Comparison of ENCODE assay signal across 22 mouse cellular contexts in the genomic region with DNA sequence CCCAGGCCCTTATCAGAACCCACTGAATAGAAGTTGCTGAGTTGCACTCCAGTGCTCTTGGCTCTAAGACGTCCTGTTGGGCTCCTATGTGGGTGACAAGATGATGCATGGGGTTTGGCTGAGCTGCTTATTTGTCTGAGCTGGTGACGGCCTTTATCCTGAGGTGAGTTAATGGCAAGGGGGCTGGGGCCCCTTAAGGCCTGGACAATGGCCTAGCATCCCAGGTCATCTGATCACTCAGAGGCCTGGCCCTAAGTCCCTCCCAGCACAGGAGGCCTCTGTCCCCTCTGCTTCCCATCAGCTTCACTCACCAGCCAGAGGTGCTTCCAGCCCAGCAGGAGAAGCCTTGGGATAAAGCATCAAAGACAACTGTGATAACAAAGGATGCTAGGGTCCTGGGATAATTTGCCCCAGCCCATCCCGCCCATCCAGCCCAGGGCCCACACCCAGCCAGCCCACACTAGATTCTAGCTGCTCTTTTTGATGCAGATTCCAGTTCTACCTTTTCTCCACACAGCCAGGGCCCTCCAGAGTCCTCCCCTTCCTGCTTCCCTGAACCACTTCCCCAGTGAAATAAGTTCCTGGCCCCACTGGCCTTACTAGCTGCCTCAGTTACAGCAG.
DNase-seq lines count a peak whose midpoint lies in the region; ATAC-seq and TF ChIP-seq lines count a peak whose summit lies in the region.
"Had no signal": no experiment of that assay in that cellular context is flagged by ENCODE, and none has a peak within 500 bp of the region (broad histone marks: within the 10 kb centered on the region; RNA-seq: fewer than 3 reads in every experiment).

No protein-coding gene starts in this region.

- H3K4me1 ChIP-seq in heart, embryonic 13.5 days, result peaks cover 82% of the 10 kb centered on the region
- H3K4me1 ChIP-seq in ES-Bruce4 (ENCODE audit: control insufficient read depth, insufficient read depth, low read length) (peaks cover 4% of the 10 kb centered on the region), ES-E14 (ENCODE audit: control insufficient read depth in 2 of 2, insufficient read depth in 2 of 2, low read length in 2 of 2, poor library complexity in 1 of 2) (peaks cover 0 to 14% of the 10 kb centered on the region in 2 experiments; a peak in 3 of 4 replicates)
- peaks cover 82% of the 10 kb centered on the region for H3K4me1 ChIP-seq in embryonic facial prominence, embryonic 12.5 days
- H3K4me1 ChIP-seq: liver, embryonic 13.5 days had no signal

- no peaks in the 10 kb centered on the region for H3K9me3 ChIP-seq in heart, embryonic 13.5 days
- H3K9me3 ChIP-seq in ES-Bruce4 (replicated peaks; ENCODE audit: control insufficient read depth, insufficient read depth, low read length, poor library complexity, severe bottlenecking) (no peaks in the 10 kb centered on the region), ES-E14 (ENCODE audit: control insufficient read depth, insufficient read depth, low read depth, low read length) (no peaks in the 10 kb centered on the region)
- H3K9me3 ChIP-seq in embryonic facial prominence, embryonic 12.5 days, result no peaks in the 10 kb centered on the region
- H3K9me3 ChIP-seq: embryonic facial prominence, embryonic 15.5 days; liver, embryonic 13.5 days had no signal

- peak; percentile 73; the same call in 1 of the 2 replicates for TF ChIP-seq EP300 in ES-Bruce4 (IDR thresholded peaks at IDR 0.05; ENCODE audit: insufficient read depth, low read depth, low read length)

- ATAC-seq in heart, embryonic 13.5 days (ENCODE audit: extremely low read depth, insufficient number of reproducible peaks, low FRiP score, low TSS enrichment), result no peak
- ATAC-seq in embryonic facial prominence, embryonic 12.5 days (ENCODE audit: insufficient number of reproducible peaks, insufficient read depth, low FRiP score, low TSS enrichment), result no peak
- ATAC-seq: intestine, embryonic 16.5 days had no signal

- intact Hi-C loops in heart, postnatal 10 days (cut with DNase I), result no loop called here

- no peak overlapping the region for H3K4me3 ChIP-seq in heart, embryonic 13.5 days
- H3K4me3 ChIP-seq in ES-Bruce4 (ENCODE audit: low read depth, low read length) (no peak overlapping the region), ES-E14 (ENCODE audit: insufficient read depth in 1 of 2, low read depth in 1 of 2, low read length in 2 of 2, poor library complexity in 1 of 2, severe bottlenecking in 1 of 2) (no peak overlapping the region)
- no peak overlapping the region for H3K4me3 ChIP-seq in embryonic facial prominence, embryonic 12.5 days
- H3K4me3 ChIP-seq: embryonic facial prominence, embryonic 15.5 days; heart, adult 2 months; left cerebral cortex, adult 2 months; liver, embryonic 13.5 days; myocyte had no signal

- no peak for DNase-seq in heart, postnatal 10 days
- DNase-seq in ES-E14 (ENCODE audit: low read depth, low spot score), result peak; percentile 74
- DNase-seq in gastrocnemius, adult 8-10 months (ENCODE audit: low spot score in 2 of 2), result no peak
- no peak for DNase-seq in cerebellum, adult 8-10 months
- DNase-seq: cerebellum, adult 18-20 months; gastrocnemius, postnatal 14 days; heart, adult 2 months; kidney, postnatal 36 days; left cerebral cortex, postnatal 4 days; liver, embryonic 13.5 days; lung, embryonic 14.5 days; midbrain, embryonic 14.5 days had no signal

- peaks cover 95% of the 10 kb centered on the region for H3K27me3 ChIP-seq in heart, embryonic 13.5 days (replicated peaks)
- H3K27me3 ChIP-seq in ES-Bruce4 (ENCODE audit: control insufficient read depth, insufficient read depth, low read length, poor library complexity, severe bottlenecking), result no peaks in the 10 kb centered on the region
- H3K27me3 ChIP-seq in embryonic facial prominence, embryonic 12.5 days, result no peaks in the 10 kb centered on the region
- H3K27me3 ChIP-seq: embryonic facial prominence, embryonic 15.5 days; liver, embryonic 13.5 days had no signal

- 49% methylated on average over 3 of the region's 3 CpGs for WGBS in heart, embryonic 13.5 days
- WGBS in embryonic facial prominence, embryonic 12.5 days, result 60% methylated on average over 3 of the region's 3 CpGs

- no peak overlapping the region for H3K9ac ChIP-seq in heart, embryonic 13.5 days
- H3K9ac ChIP-seq in ES-Bruce4 (ENCODE audit: low read depth, poor library complexity, severe bottlenecking), result no peak overlapping the region
- no peak overlapping the region for H3K9ac ChIP-seq in ES-E14 (ENCODE audit: insufficient read depth, low read depth, low read length, poor library complexity, severe bottlenecking)
- H3K9ac ChIP-seq in embryonic facial prominence, embryonic 12.5 days, result no peak overlapping the region
- H3K9ac ChIP-seq: embryonic facial prominence, embryonic 15.5 days; hindbrain, embryonic 14.5 days; liver, embryonic 13.5 days; lung, embryonic 14.5 days had no signal

- in situ Hi-C loops in ES-E14 (cut with MboI; ENCODE audit: low sequenced_read_pairs in 2 of 2, unreplicated experiment in 2 of 2), result no loop called here

- H3K4me2 ChIP-seq in heart, embryonic 13.5 days, result no peak overlapping the region
- H3K4me2 ChIP-seq in embryonic facial prominence, embryonic 12.5 days (replicated peaks), result no peak overlapping the region
- H3K4me2 ChIP-seq: embryonic facial prominence, embryonic 15.5 days; hindbrain, embryonic 14.5 days; liver, embryonic 13.5 days; lung, embryonic 14.5 days had no signal

- H3K36me3 ChIP-seq in heart, embryonic 13.5 days, result no peaks in the 10 kb centered on the region
- H3K36me3 ChIP-seq in ES-Bruce4 (ENCODE audit: control insufficient read depth, insufficient read depth, low read length, poor library complexity, severe bottlenecking) (no peaks in the 10 kb centered on the region), ES-E14 (ENCODE audit: control insufficient read depth, insufficient read depth, low read length, poor library complexity, severe bottlenecking) (no peaks in the 10 kb centered on the region)
- H3K36me3 ChIP-seq in embryonic facial prominence, embryonic 12.5 days, result no peaks in the 10 kb centered on the region
- H3K36me3 ChIP-seq: embryonic facial prominence, embryonic 15.5 days; G1E; liver, embryonic 13.5 days had no signal

- H3K27ac ChIP-seq in heart, embryonic 13.5 days (replicated peaks), result 0 out of 2 replicates have a peak overlapping the region, but pooled peaks have one; percentile 15
- no peak overlapping the region for H3K27ac ChIP-seq in ES-Bruce4 (ENCODE audit: insufficient read depth, low read length)
- no peak overlapping the region for H3K27ac ChIP-seq in ES-E14 (ENCODE audit: insufficient read depth, low read depth, low read length, poor library complexity, severe bottlenecking)
- 0 out of 2 replicates have a peak overlapping the region, but pooled peaks have one; percentile 3 for H3K27ac ChIP-seq in embryonic facial prominence, embryonic 12.5 days
- H3K27ac ChIP-seq: heart, adult 2 months; hindbrain, embryonic 14.5 days; left cerebral cortex, adult 2 months; liver, embryonic 13.5 days; macrophage had no signal

- no peak for TF ChIP-seq CTCF in ES-Bruce4 (IDR thresholded peaks at IDR 0.05; ENCODE audit: low read depth, low read length)

- TF ChIP-seq POLR2A in ES-Bruce4 (IDR thresholded peaks at IDR 0.05; ENCODE audit: insufficient read depth, low read length), result no peak

TF ChIP-seq in ES-E14, 5 proteins besides CTCF, POLR2A, EP300 and RAD21:
- no peak for TF ChIP-seq HCFC1 (IDR thresholded peaks at IDR 0.05; ENCODE audit: borderline replicate concordance, insufficient read depth, low read length)
- TF ChIP-seq MAFK (IDR thresholded peaks at IDR 0.05; ENCODE audit: insufficient read depth, low read depth, low read length), result no peak
- no peak for TF ChIP-seq CHD2 (IDR thresholded peaks at IDR 0.05; ENCODE audit: low read depth, low read length)
- TF ChIP-seq ZNF384 (IDR thresholded peaks at IDR 0.05; ENCODE audit: low read depth, low read length), result no peak
- TF ChIP-seq ZC3H11A (IDR thresholded peaks at IDR 0.05; ENCODE audit: borderline replicate concordance, low read depth, low read length), result no peak

Comparison
In these comparisons a context has a peak if more than half of its experiments do, and no peak if none do; other contexts are left out.
1. H3K27ac ChIP-seq: peak in heart, embryonic 13.5 days (single experiment) and embryonic facial prominence, embryonic 12.5 days (single experiment); none in ES-Bruce4 (single experiment) and ES-E14 (single experiment).